Mouse (Mus musculus): ENCODE measurements at regions not wholly inside any gene's neighbourhood (a gene's known extent, or its start where the extent isn't known, plus 50 kb on each side); places are given as distances from the start of the nearest gene placed in this dataset.

DNA sequence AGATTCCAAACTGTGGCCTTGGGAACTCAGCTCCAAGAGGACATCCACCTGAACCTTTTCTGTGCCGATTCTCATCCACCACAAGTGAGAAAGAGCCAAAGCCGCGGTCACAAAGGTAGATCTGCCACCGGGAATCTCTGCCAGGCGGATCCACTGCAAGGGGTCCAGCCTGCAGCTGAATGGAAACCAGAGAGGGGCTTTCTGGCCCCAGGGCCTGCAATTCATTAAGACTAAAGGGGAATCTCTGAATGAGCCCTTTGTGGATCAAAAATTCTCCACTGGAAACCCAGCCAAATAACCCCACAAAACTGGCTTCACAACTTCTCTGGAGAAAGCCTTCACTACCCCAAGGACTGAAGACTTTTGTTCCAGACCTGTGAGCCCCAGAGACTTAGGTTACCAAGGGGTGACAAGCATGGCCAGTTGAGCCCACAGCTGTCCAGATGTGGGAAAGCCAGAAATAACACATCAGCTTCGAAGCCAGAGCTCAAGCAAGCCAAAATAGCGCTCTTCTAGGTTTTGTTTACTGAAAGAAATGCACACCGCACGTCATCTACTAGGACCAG, 68.3 kb downstream of the Psmg1 start:
- Histone ChIP-seq H3K9me3 (replicated peaks) (no peaks in the 10 kb centered on the region), H3K36me3 (replicated peaks) (no peaks in the 10 kb centered on the region), H3K4me1 (ENCODE audit: insufficient read depth, low read depth, low read length) (no peaks in the 10 kb centered on the region), H3K4me3 (ENCODE audit: low read depth, low read length) (no peak overlapping the region), H3K27me3 (ENCODE audit: insufficient read depth, low read length) (peaks cover 8% of the 10 kb centered on the region; the same call in 1 of the 2 replicates)
- no peak for ATAC-seq (ENCODE audit: extremely low read depth, insufficient number of reproducible peaks, low FRiP score, poor library complexity, severe bottlenecking)
- TF ChIP-seq TAL1 (conservative IDR thresholded peaks at IDR 0.05; ENCODE audit: low read depth, low read length) (no peak), GATA2 (IDR thresholded peaks at IDR 0.05; ENCODE audit: borderline replicate concordance, low read depth, low read length) (no peak), GATA1 (IDR thresholded peaks at IDR 0.05; ENCODE audit: borderline replicate concordance, low read length) (no peak), CTCF (IDR thresholded peaks at IDR 0.05; ENCODE audit: low read depth, low read length) (no peak), POLR2AphosphoS5 (IDR thresholded peaks at IDR 0.05; ENCODE audit: insufficient replicate concordance, low read depth, low read length) (no peak)
- no peak for DNase-seq (ENCODE audit: low spot score)

- DNase-seq (ENCODE audit: low spot score) (no peak), ATAC-seq (ENCODE audit: extremely low read depth, insufficient number of reproducible peaks, low FRiP score, poor library complexity, severe bottlenecking) (no peak)
- no peaks in the 10 kb centered on the region for H3K9me3 ChIP-seq (replicated peaks)
- TF ChIP-seq POLR2AphosphoS5 (IDR thresholded peaks at IDR 0.05; ENCODE audit: insufficient replicate concordance, low read depth, low read length) (no peak), TAL1 (conservative IDR thresholded peaks at IDR 0.05; ENCODE audit: low read depth, low read length) (no peak), GATA2 (IDR thresholded peaks at IDR 0.05; ENCODE audit: borderline replicate concordance, low read depth, low read length) (no peak), CTCF (IDR thresholded peaks at IDR 0.05; ENCODE audit: low read depth, low read length) (no peak), GATA1 (IDR thresholded peaks at IDR 0.05; ENCODE audit: borderline replicate concordance, low read length) (no peak)
- H3K27me3 ChIP-seq (ENCODE audit: insufficient read depth, low read length), result peaks cover 6% of the 10 kb centered on the region; the same call in 1 of the 2 replicates
- H3K36me3 ChIP-seq (replicated peaks), result no peaks in the 10 kb centered on the region
- H3K4me3 ChIP-seq (ENCODE audit: low read depth, low read length), result no peak overlapping the region; the same call in 1 of the 2 replicates
- H3K4me1 ChIP-seq (ENCODE audit: insufficient read depth, low read depth, low read length), result no peaks in the 10 kb centered on the region
These were observed 69.6 kb downstream of the Psmg1 start for GRCm38 (mm10) chr16:95921169-95921568.

GRCm38 (mm10) chr16:95918651-95919425, 71.9 kb downstream of the Psmg1 start:
- Histone ChIP-seq H3K27me3 (ENCODE audit: insufficient read depth, low read length) (peaks cover 6% of the 10 kb centered on the region; the same call in 1 of the 2 replicates), H3K4me3 (ENCODE audit: low read depth, low read length) (no peak overlapping the region), H3K4me1 (ENCODE audit: insufficient read depth, low read depth, low read length) (no peaks in the 10 kb centered on the region), H3K36me3 (replicated peaks) (no peaks in the 10 kb centered on the region), H3K9me3 (replicated peaks) (no peaks in the 10 kb centered on the region)
- DNase-seq (ENCODE audit: low spot score), result no peak
- no peak for TF ChIP-seq TAL1 (conservative IDR thresholded peaks at IDR 0.05; ENCODE audit: low read depth, low read length)
- TF ChIP-seq POLR2AphosphoS5 (IDR thresholded peaks at IDR 0.05; ENCODE audit: insufficient replicate concordance, low read depth, low read length), result no peak
- TF ChIP-seq GATA2 (IDR thresholded peaks at IDR 0.05; ENCODE audit: borderline replicate concordance, low read depth, low read length), result no peak
- TF ChIP-seq GATA1 (IDR thresholded peaks at IDR 0.05; ENCODE audit: borderline replicate concordance, low read length), result no peak
- no peak for TF ChIP-seq CTCF (IDR thresholded peaks at IDR 0.05; ENCODE audit: low read depth, low read length)
- no peak for ATAC-seq (ENCODE audit: extremely low read depth, insufficient number of reproducible peaks, low FRiP score, poor library complexity, severe bottlenecking)

- TF ChIP-seq CTCF (IDR thresholded peaks at IDR 0.05; ENCODE audit: low read depth, low read length) (no peak), POLR2AphosphoS5 (IDR thresholded peaks at IDR 0.05; ENCODE audit: insufficient replicate concordance, low read depth, low read length) (no peak), TAL1 (conservative IDR thresholded peaks at IDR 0.05; ENCODE audit: low read depth, low read length) (no peak), GATA2 (IDR thresholded peaks at IDR 0.05; ENCODE audit: borderline replicate concordance, low read depth, low read length) (no peak), GATA1 (IDR thresholded peaks at IDR 0.05; ENCODE audit: borderline replicate concordance, low read length) (no peak)
- no peak for DNase-seq (ENCODE audit: low spot score)
- ATAC-seq (ENCODE audit: extremely low read depth, insufficient number of reproducible peaks, low FRiP score, poor library complexity, severe bottlenecking), result no peak
- Histone ChIP-seq H3K9me3 (replicated peaks) (no peaks in the 10 kb centered on the region), H3K4me1 (ENCODE audit: insufficient read depth, low read depth, low read length) (no peaks in the 10 kb centered on the region), H3K36me3 (replicated peaks) (no peaks in the 10 kb centered on the region), H3K27me3 (ENCODE audit: insufficient read depth, low read length) (peaks cover 4% of the 10 kb centered on the region; the same call in 1 of the 2 replicates), H3K4me3 (ENCODE audit: low read depth, low read length) (no peak overlapping the region)
These were observed 72.9 kb downstream of the Psmg1 start for GRCm38 (mm10) chr16:95917635-95918407.

DNA sequence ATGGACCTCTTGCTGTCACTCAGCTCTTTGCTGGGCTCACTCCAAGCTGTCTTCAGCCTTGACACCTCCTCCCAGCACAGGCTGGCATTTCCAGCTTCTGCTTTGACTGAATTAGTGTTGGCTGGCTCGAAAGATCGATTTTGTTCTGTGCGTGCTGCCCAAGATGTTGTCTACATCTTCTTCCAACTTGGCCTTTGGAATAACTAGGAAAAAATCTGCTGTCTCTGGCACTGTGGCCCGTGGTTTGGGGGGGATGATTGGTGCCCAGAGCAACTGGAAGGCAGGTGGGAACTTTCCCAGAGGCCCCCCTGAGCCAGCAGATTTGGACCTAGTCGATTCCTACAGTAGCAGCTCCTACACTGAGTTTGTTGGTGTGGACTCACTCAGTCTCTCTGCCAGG, 76.9 kb downstream of the Psmg1 start:
- TF ChIP-seq GATA1 (IDR thresholded peaks at IDR 0.05; ENCODE audit: borderline replicate concordance, low read length) (no peak), CTCF (IDR thresholded peaks at IDR 0.05; ENCODE audit: low read depth, low read length) (no peak), GATA2 (IDR thresholded peaks at IDR 0.05; ENCODE audit: borderline replicate concordance, low read depth, low read length) (no peak)
- Histone ChIP-seq H3K4me3 (ENCODE audit: low read depth, low read length) (no peak overlapping the region), H3K4me1 (ENCODE audit: insufficient read depth, low read depth, low read length) (no peaks in the 10 kb centered on the region), H3K27me3 (ENCODE audit: insufficient read depth, low read length) (peaks cover 2% of the 10 kb centered on the region; the same call in 1 of the 2 replicates), H3K9me3 (replicated peaks) (no peaks in the 10 kb centered on the region), H3K36me3 (replicated peaks) (no peaks in the 10 kb centered on the region)
- no peak for DNase-seq (ENCODE audit: low spot score)
- ATAC-seq (ENCODE audit: extremely low read depth, insufficient number of reproducible peaks, low FRiP score, poor library complexity, severe bottlenecking), result no peak

All from G1E (cell line).